Mouse (Mus musculus) CD4-positive, CD25-positive, alpha-beta regulatory T cell, adult 2 months (primary cell): ENCODE results near the gene Lingo1.

ENCODE experiments used
- DNase-seq: peaks from one replicate; pipeline ENCODE4 v3.0.0-alpha.2; 2012; ENCODE audit warnings: low read depth, low spot score

The Lingo1 gene

GRCm38 (mm10) chr9:56776881-56777801 lies 19.1 kb downstream of the Lingo1 start:
- DNase-seq: no peak

GRCm38 (mm10) chr9:56775161-56775934 lies 20.9 kb downstream of the Lingo1 start:
- no peak for DNase-seq

- peak; percentile 48 for DNase-seq
Measured at GRCm38 (mm10) chr9:56774231-56774630, 22.0 kb downstream of the Lingo1 start.

GRCm38 (mm10) chr9:56773666-56774065 lies 22.6 kb downstream of the Lingo1 start:
- no peak for DNase-seq

- DNase-seq: no peak
Measured at GRCm38 (mm10) chr9:56767653-56768136, 28.6 kb downstream of the Lingo1 start.

GRCm38 (mm10) chr9:56766629-56767357 lies 29.5 kb downstream of the Lingo1 start:
- no peak for DNase-seq

- DNase-seq: no peak
Measured at GRCm38 (mm10) chr9:56762106-56762562, 34.1 kb downstream of the Lingo1 start.

- no peak for DNase-seq
Measured at GRCm38 (mm10) chr9:56757791-56758190, 38.5 kb downstream of the Lingo1 start.

- DNase-seq: no peak
Measured at GRCm38 (mm10) chr9:56755119-56755518, 41.1 kb downstream of the Lingo1 start.

- no peak for DNase-seq
Measured at GRCm38 (mm10) chr9:56753386-56753785, 42.9 kb downstream of the Lingo1 start.

- no peak for DNase-seq
Measured at GRCm38 (mm10) chr9:56748056-56748455, 48.2 kb downstream of the Lingo1 start.

GRCm38 (mm10) chr9:56746926-56747294 lies 49.4 kb downstream of the Lingo1 start:
- DNase-seq: no peak

GRCm38 (mm10) chr9:56746195-56746925 lies 49.9 kb downstream of the Lingo1 start:
- no peak for DNase-seq

- no peak for DNase-seq
Measured at GRCm38 (mm10) chr9:56744369-56744768, 51.9 kb downstream of the Lingo1 start.

- DNase-seq: no peak
Measured at GRCm38 (mm10) chr9:56739181-56739737, 57.0 kb downstream of the Lingo1 start.

GRCm38 (mm10) chr9:56738261-56739171 lies 57.8 kb downstream of the Lingo1 start:
- peak; percentile 37 for DNase-seq

GRCm38 (mm10) chr9:56734398-56734797 lies 61.9 kb downstream of the Lingo1 start:
- no peak for DNase-seq

- no peak for DNase-seq
Measured at GRCm38 (mm10) chr9:56730997-56731396, 65.3 kb downstream of the Lingo1 start.

- no peak for DNase-seq
Measured at GRCm38 (mm10) chr9:56729145-56729544, 67.1 kb downstream of the Lingo1 start.
